Mouse (Mus musculus) heart, embryonic 12.5 days (tissue): ENCODE measurements around the gene Oxct2a. TPM values are rescaled to one million over a fixed set of nuclear protein-coding genes. Genes with fewer than 3 reads are reported as not detected.
"Not testable (repeated sequence)": the region's sequence is repeated elsewhere in the genome, so short reads cannot be mapped to it uniquely, and the experiment has no call there.

Experiments used
- ATAC-seq: fragments of 200-750 bp; cut with Nextera tagmentation; 2 replicates; pipeline ENCODE4 v1.8.0; 2017; ENCODE audit warnings: moderate TSS enrichment, moderate library complexity; ENCODE audit not compliant: insufficient number of reproducible peaks, low FRiP score
- H3K27ac ChIP-seq: fragments of 300-500 bp; sonication (generic); 2 replicates; pipeline ENCODE4 v1.5.1; 2016; ENCODE audit warnings: mild to moderate bottlenecking, moderate library complexity; ENCODE audit not compliant: poor library complexity, severe bottlenecking
- H3K27me3 ChIP-seq: fragments of 300-500 bp; sonication (generic); replicated peaks from 2 replicates; pipeline ENCODE4 v1.6.1; 2016; ENCODE audit warnings: mild to moderate bottlenecking, moderate library complexity
- H3K36me3 ChIP-seq: fragments of 300-500 bp; sonication (generic); 2 replicates; pipeline ENCODE4 v1.6.1; 2016; ENCODE audit warnings: mild to moderate bottlenecking, moderate library complexity
- H3K4me1 ChIP-seq: fragments of 300-500 bp; sonication (generic); replicated peaks from 2 replicates; pipeline ENCODE4 v1.6.1; 2016; ENCODE audit warnings: mild to moderate bottlenecking
- H3K4me2 ChIP-seq: fragments of 300-500 bp; sonication (generic); 2 replicates; pipeline ENCODE4 v1.6.1; 2016; ENCODE audit warnings: mild to moderate bottlenecking, moderate library complexity
- H3K4me3 ChIP-seq: fragments of 300-500 bp; sonication (generic); 2 replicates; pipeline ENCODE4 v1.5.1; 2016; ENCODE audit warnings: mild to moderate bottlenecking
- H3K9ac ChIP-seq: fragments of 300-500 bp; sonication (generic); 2 replicates; pipeline ENCODE4 v1.6.1; 2016; ENCODE audit warnings: mild to moderate bottlenecking, moderate library complexity
- H3K9me3 ChIP-seq: fragments of 300-500 bp; sonication (generic); replicated peaks from 2 replicates; pipeline ENCODE4 v1.6.1; 2016; ENCODE audit warnings: mild to moderate bottlenecking, moderate library complexity
- WGBS: fragments of 180-500 bp; shearing (Covaris S2); methylation state at CpG from one replicate; pipeline ENCODE4 v1.1.7; 2016; 5-methylcytosine and 5-hydroxymethylcytosine counted together
- polyA plus RNA-seq: library from polyadenylated mRNA; unstranded; fragments of >200 nt; fragmentation: Nextera tagmentation; extraction: Ambion mirVana; gene quantifications from 2 replicates; pipeline ENCODE4 v1.2.1, GENCODE M21; 2016

Oxct2a gene
- polyA plus RNA-seq, 1 experiment from 2014 or later, result not detected

DNA sequence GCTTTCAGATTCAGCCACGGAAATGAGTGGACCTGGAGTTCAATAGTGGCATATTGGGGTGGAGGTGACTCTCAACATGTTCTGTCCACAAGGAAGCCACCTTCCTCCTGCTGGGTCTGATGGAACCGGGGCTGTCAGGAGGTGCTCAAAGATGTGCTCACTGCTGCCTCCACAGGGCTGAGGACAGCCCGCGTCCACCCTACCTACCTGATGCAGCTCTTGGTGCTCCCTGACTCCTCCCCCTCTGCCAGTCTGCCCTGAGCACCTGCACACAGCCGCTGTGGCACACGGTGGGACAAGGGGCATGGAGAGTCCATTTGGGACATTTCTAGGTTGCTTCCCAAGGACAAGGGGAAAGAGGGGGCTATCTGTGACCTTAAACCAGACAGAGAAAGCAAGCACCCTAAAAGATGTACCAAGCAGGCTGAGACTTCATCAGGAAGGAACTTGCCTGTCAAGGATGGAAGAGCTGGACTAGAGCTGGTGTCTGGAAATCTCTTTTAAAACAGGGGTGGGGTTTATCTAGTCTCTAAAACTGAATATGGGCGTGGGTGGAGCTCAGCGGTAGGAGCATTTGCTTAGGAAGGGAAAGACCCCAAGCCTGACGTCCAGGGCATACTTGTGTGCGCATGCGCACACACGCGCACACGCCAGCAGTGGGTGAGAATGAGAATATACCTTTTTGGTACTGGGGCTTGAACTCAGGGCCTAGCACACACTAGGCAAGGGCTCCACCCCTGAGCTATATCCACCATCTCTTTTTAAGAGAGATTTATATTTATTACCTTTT lies 12.6 kb upstream of the Oxct2a start:
- ATAC-seq, result no peak
- Histone ChIP-seq H3K4me3 (no peak overlapping the region), H3K9ac (no peak overlapping the region), H3K27ac (no peak overlapping the region), H3K9me3 (no peaks in the 10 kb centered on the region), H3K4me1 (no peaks in the 10 kb centered on the region), H3K4me2 (no peak overlapping the region), H3K27me3 (peaks cover 13% of the 10 kb centered on the region), H3K36me3 (no peaks in the 10 kb centered on the region)
- WGBS, result 63% methylated on average over 14 of the region's 14 CpGs

DNA sequence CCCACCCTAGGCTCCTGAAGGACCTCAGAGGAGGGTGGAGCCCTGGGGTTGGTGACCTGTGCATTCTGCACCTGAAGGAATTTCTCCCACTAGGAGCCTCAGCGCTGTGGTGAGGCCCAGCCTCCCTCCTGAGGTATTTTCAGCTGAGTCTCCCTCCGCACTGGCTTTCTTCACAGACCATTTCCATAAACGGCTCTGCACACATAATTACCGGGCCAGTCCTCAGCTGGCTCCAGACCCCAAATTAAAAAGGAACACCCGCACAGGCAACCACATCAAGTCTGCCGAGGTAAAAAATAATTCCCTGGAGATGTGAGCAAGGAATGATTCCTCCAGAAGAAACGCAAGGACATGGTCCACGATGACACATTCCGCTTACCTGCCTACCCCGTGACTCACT lies 11.8 kb upstream of the Oxct2a start:
- H3K36me3 ChIP-seq, H3K4me3 ChIP-seq, ATAC-seq, H3K9ac ChIP-seq, H3K27ac ChIP-seq, H3K27me3 ChIP-seq, H3K9me3 ChIP-seq, H3K4me2 ChIP-seq, H3K4me1 ChIP-seq: not testable (repeated sequence)
- WGBS, result 71% methylated on average over 10 of the region's 10 CpGs

DNA sequence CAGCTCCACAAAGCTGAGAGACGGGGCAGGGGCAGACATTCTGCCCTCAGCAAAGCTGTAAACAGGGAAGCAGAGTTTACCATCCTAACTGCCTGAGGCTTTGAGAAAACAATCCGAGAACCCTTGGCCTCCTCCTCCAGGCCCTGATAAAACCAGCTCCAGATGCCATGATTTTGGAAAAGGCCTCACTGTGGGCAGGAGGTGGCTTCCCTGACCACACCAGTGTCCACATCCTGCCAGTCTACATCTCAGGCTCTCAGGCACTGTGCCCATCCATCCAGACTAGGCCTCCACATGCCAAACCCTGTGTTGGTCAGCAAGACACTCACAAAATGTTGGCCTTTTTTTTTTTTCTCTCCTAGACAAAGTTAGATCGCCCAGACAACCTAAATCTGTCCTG lies 10.7 kb upstream of the Oxct2a start:
- H3K9me3 ChIP-seq, result no peaks in the 10 kb centered on the region
- no peak overlapping the region for H3K9ac ChIP-seq
- H3K27ac ChIP-seq, result no peak overlapping the region
- H3K36me3 ChIP-seq, result no peaks in the 10 kb centered on the region
- WGBS, result 77% methylated on average over 3 of the region's 3 CpGs
- no peak for ATAC-seq
- no peak overlapping the region for H3K4me2 ChIP-seq
- H3K27me3 ChIP-seq, result no peaks in the 10 kb centered on the region; the same call in 1 of the 2 replicates
- H3K4me3 ChIP-seq, result no peak overlapping the region
- no peaks in the 10 kb centered on the region for H3K4me1 ChIP-seq

DNA sequence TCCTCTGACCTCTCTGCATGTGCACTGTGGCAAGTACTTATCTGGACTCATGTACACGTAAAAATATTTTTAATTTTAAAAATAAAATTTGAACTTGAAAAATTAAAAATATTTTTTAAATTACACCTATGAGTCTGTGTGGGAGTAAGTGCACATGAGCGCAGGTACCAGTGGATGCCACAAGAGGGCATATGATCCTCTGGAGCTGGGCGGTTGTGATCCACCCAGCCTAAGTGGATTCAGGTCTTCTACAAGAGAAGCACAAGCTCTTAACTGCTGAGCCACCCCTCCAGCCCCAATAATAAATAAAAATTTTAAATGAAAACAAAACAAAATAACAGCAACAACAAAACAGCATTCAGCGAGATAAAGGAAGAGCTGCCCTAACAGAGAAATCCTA lies 9.7 kb upstream of the Oxct2a start:
- Histone ChIP-seq H3K27me3 (no peaks in the 10 kb centered on the region; the same call in 1 of the 2 replicates), H3K27ac (no peak overlapping the region), H3K4me2 (no peak overlapping the region), H3K36me3 (no peaks in the 10 kb centered on the region), H3K4me1 (no peaks in the 10 kb centered on the region), H3K9me3 (no peaks in the 10 kb centered on the region), H3K4me3 (no peak overlapping the region), H3K9ac (no peak overlapping the region)
- ATAC-seq, result no peak
- 92% methylated on average over 4 of the region's 4 CpGs for WGBS

DNA sequence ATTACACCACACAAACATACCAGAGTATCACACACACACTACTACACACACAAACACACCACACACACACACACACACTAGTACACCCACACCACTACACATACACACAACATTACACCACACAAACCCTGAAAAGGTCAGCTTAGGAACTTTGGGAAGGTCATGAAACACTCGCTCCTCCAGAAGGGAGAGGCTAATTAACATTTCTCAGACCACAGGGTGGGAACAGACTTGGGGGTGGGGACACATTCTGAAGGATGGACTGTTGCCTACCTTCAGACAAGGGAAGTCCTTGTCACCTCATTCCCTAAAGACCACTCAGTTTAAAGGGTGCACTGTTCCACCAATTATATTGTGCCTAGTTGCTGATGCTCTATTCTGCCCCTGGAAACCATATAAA lies 8.5 kb upstream of the Oxct2a start:
- H3K4me3 ChIP-seq, H3K27ac ChIP-seq: not testable (repeated sequence)

DNA sequence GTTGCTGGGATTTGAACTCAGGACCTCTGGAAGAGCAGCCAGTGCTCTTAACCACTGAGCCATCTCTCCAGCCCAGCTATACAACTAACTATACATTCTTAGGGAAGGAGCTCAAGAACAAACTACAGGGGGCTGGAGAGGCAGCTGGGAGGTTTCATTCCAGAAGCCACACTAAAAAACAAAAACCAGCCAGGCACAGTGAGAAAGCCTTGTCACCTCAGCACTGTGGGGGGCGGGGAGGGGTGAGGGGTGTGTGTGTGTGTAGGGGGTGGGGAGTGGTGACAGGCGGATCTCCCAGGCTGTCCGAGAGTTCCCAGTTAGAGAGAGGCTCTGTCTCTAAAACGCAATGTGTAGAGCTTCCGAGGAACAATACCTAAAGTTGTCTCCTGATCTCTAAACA lies 7.9 kb upstream of the Oxct2a start:
- Histone ChIP-seq H3K9ac (no peak overlapping the region), H3K4me3 (no peak overlapping the region), H3K4me2 (no peak overlapping the region), H3K36me3 (no peaks in the 10 kb centered on the region), H3K27ac (no peak overlapping the region), H3K27me3 (no peaks in the 10 kb centered on the region; the same call in 1 of the 2 replicates), H3K9me3 (no peaks in the 10 kb centered on the region), H3K4me1 (0 out of 2 replicates have a peak, but pooled peaks cover 3% of the 10 kb centered on the region)
- no peak for ATAC-seq
- 67% methylated on average over 5 of the region's 5 CpGs for WGBS

More for the DNA sequence above, 8.5 kb upstream of the Oxct2a start:
- not testable (repeated sequence) for H3K9ac ChIP-seq, H3K9me3 ChIP-seq, ATAC-seq, H3K36me3 ChIP-seq, H3K27me3 ChIP-seq, H3K4me2 ChIP-seq, H3K4me1 ChIP-seq
- WGBS, result 89% methylated on average over 1 of the region's 1 CpGs

DNA sequence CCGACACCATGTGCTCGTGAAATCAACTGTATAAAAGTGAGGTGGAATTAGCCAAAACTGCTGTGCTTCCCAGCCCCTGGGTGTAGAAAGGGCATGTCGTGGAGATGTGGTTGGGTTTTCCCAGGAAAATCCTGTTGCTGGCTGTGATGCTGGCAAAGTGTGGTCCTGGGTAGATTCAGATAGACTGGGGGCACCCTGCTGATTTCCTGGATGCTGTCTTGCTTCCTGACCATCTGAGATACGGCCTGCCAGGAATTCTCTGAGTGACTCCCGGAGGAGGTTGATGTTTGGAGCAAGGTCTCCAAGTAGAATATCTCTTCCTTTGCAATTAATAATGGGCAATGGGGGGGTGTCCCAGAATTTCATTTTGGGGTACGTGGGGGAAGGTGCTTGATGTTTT lies 5.5 kb upstream of the Oxct2a start:
- peaks cover 12% of the 10 kb centered on the region for H3K4me1 ChIP-seq
- no peak overlapping the region for H3K4me3 ChIP-seq
- 62% methylated on average over 6 of the region's 6 CpGs for WGBS
- no peaks in the 10 kb centered on the region for H3K36me3 ChIP-seq
- no peak overlapping the region for H3K27ac ChIP-seq
- peaks cover 9% of the 10 kb centered on the region for H3K27me3 ChIP-seq
- H3K9ac ChIP-seq, result no peak overlapping the region
- ATAC-seq, result no peak
- no peaks in the 10 kb centered on the region for H3K9me3 ChIP-seq
- H3K4me2 ChIP-seq, result no peak overlapping the region

DNA sequence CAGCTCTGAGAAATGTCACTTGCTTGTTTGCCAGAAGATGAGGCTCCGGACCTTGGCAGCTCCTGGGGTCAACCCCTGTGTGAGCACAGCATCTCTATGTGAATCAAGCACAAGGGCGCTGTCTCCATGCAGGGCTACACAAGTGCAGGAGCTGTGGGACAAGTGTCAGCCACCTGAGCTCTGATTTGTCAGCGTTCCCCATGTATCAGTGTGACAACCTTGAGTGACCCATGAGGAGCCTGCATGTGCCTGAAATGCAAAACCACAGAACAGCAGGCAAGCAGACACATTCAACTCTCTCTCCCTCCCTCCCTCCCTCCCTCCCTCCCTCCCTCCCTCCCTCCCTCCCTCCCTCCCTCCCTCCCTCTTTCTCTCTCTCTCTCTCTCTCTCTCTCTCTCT lies 4.2 kb upstream of the Oxct2a start:
- H3K9me3 ChIP-seq, result no peaks in the 10 kb centered on the region
- no peak overlapping the region for H3K4me3 ChIP-seq
- H3K36me3 ChIP-seq, result no peaks in the 10 kb centered on the region
- no peak overlapping the region for H3K4me2 ChIP-seq
- no peak for ATAC-seq
- WGBS, result 47% methylated on average over 3 of the region's 3 CpGs
- no peak overlapping the region for H3K27ac ChIP-seq
- H3K4me1 ChIP-seq, result peaks cover 15% of the 10 kb centered on the region
- H3K9ac ChIP-seq, result no peak overlapping the region
- H3K27me3 ChIP-seq, result peaks cover 19% of the 10 kb centered on the region

DNA sequence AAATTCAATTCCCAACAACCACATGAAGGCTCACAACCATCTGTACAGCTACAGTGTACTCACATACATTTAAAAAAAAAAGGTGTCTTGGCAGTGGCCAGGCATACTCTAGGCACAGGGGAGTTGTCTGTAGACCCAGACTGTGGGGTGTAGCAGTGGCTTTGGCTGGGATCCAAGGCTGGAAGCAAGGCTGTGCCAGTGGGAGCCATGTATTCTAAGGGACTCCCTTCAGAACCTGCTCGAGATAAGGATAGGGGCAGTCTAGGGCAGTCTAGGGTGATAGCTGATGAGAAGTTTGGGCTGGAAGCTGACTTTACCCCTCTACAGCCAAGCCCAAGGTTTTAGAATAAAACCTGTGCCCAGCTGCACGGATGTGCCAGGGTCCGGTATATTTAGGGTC lies 2.7 kb upstream of the Oxct2a start:
- Histone ChIP-seq H3K4me2 (no peak overlapping the region), H3K9me3 (no peaks in the 10 kb centered on the region), H3K27ac (no peak overlapping the region), H3K4me1 (peaks cover 15% of the 10 kb centered on the region), H3K9ac (no peak overlapping the region), H3K36me3 (no peaks in the 10 kb centered on the region), H3K27me3 (peaks cover 31% of the 10 kb centered on the region), H3K4me3 (no peak overlapping the region)
- ATAC-seq, result no peak
- WGBS, result 73% methylated on average over 3 of the region's 3 CpGs

DNA sequence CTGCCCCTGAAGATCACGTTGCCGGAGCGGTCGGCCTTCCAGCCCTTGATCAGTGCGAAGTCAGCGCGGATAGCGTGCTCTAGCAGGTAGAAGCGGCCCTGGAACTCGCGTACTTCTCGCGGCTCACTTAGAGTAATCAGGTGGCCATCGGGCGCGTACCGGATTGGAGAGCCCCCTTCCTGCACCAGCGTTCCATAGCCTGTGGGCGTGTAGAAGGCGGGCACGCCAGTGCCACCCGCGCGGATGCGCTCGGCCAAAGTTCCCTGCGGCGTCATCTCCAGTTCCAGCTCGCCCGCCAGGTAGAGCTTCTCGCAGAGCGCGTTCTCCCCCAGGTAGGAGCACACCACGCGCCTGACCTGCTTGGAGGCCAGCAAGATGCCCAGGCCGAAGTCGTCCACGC lies 524 bp downstream of the Oxct2a start:
- ATAC-seq, result 0 out of 2 replicates have a peak, but pooled peaks have one; percentile 7
- not testable (repeated sequence) for H3K27ac ChIP-seq, H3K36me3 ChIP-seq, H3K9me3 ChIP-seq, H3K9ac ChIP-seq
- 12% methylated on average over 27 of the region's 38 CpGs for WGBS
- Histone ChIP-seq H3K4me3 (peak overlapping the region; percentile 35), H3K27me3 (peaks cover 31% of the 10 kb centered on the region), H3K4me1 (peaks cover 15% of the 10 kb centered on the region), H3K4me2 (peak overlapping the region; percentile 65)

DNA sequence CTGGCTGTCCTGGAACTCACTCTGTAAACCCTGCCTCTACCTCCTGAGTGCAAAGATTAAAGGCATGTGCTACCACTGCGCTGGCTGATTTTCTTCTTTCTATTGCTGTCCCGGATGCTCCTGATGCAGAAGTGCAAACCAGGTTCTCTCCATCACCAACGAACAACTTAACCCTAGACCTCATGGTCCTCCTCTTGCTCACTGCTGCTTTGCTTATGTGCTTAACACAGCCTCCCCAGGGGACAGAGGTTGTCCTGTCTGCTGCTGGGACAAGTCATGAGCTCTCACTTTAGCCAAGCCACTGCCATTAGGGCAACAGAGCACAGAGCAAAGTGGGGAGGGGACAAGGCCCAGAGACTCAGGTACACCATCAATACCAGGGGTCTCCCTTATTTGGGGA lies 8.9 kb downstream of the Oxct2a start:
- no peak overlapping the region for H3K9ac ChIP-seq
- H3K4me2 ChIP-seq, result no peak overlapping the region
- ATAC-seq, result no peak
- H3K27ac ChIP-seq, result no peak overlapping the region
- WGBS, result 77% methylated on average over 3 of the region's 3 CpGs
- 0 out of 2 replicates have a peak, but pooled peaks cover 3% of the 10 kb centered on the region for H3K36me3 ChIP-seq
- H3K9me3 ChIP-seq, result 0 out of 2 replicates have a peak, but pooled peaks cover 3% of the 10 kb centered on the region
- H3K27me3 ChIP-seq, result no peaks in the 10 kb centered on the region
- H3K4me3 ChIP-seq, result no peak overlapping the region
- peaks cover 9% of the 10 kb centered on the region for H3K4me1 ChIP-seq

DNA sequence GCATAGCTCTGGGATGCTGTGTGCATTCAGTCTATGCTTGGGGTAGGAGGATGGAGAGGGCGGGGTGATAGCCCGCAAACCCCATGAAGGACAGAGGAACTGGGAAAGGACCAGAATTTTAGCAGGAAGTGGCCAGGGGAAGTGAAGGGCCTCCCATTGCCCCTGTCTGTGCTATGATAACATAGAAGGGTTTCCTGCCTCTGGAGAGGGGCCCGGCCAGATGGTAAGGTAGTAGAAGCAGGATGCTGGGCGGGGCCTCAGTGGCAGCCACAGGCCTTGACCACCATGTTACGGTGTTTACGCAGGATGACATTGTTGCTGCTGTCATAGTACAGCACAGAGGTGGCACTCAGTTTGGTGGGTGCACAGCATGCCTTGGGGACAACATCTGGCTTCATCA lies 10.4 kb downstream of the Oxct2a start:
- 0 out of 2 replicates have a peak, but pooled peaks cover 3% of the 10 kb centered on the region for H3K9me3 ChIP-seq
- peaks cover 20% of the 10 kb centered on the region for H3K4me1 ChIP-seq
- WGBS, result 54% methylated on average over 6 of the region's 6 CpGs
- H3K4me3 ChIP-seq, result no peak overlapping the region
- H3K36me3 ChIP-seq, result 0 out of 2 replicates have a peak, but pooled peaks cover 3% of the 10 kb centered on the region
- no peak overlapping the region for H3K27ac ChIP-seq
- no peak overlapping the region for H3K4me2 ChIP-seq
- H3K9ac ChIP-seq, result no peak overlapping the region
- peak; percentile 58; the same call in 1 of the 2 replicates for ATAC-seq
- H3K27me3 ChIP-seq, result no peaks in the 10 kb centered on the region
